ENCODE assay signal across 15 mouse cellular contexts in the genomic region with DNA sequence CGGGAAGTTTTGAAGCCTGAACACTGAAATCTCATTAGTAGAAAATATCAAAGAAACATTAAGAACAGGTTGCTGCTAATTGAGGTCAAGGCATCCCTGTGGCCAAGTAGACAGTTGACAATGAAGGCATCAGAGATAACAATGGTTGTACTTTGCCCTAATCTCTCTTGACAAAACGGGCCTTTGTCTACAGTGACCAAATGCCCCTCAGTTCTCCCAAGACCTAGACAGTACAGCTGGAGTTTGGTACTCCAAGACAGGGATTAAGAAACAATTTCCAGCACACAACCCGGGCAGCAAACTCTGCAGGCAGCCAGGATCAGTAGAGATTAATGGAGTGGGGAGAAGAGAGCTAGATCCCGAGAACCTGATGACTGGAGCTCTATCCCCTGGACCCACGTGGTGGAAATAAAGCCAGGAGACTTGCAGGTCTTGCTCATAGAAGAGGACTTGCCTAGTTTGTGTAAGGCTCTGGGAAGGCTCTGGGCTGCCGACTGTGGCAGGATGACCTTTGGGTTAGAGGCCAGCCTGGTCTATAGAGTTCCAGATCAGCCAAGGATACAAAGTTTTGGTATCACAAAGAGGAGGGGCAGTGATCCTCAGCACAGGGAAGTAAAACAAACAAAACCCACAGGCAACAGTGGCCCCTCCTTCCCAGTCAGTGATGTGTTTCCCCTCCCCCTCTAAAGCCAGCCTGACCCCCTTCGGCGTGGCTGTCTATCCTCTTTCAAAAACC. TPM values are rescaled to one million over a fixed set of nuclear protein-coding genes. Genes with fewer than 3 reads are reported as not detected.
DNase-seq lines count a peak whose midpoint lies in the region; ATAC-seq and TF ChIP-seq lines count a peak whose summit lies in the region.
"Had no signal": no experiment of that assay in that cellular context is flagged by ENCODE, and none has a peak within 500 bp of the region (broad histone marks: within the 10 kb centered on the region; RNA-seq: fewer than 3 reads in every experiment).

No protein-coding gene starts in this region.

- H3K9me3 ChIP-seq in hindbrain, embryonic 13.5 days = no peaks in the 10 kb centered on the region
- H3K9me3 ChIP-seq in hindbrain, embryonic 12.5 days (replicated peaks) = no peaks in the 10 kb centered on the region; the same call in 1 of the 2 replicates
- H3K9me3 ChIP-seq in neural tube, embryonic 14.5 days (ENCODE audit: control insufficient read depth, low read length) = no peaks in the 10 kb centered on the region
- H3K9me3 ChIP-seq: neural tube, embryonic 12.5 days had no signal

- peak overlapping the region; percentile 58; the same call in 1 of the 2 replicates for H3K27ac ChIP-seq in hindbrain, embryonic 13.5 days
- no peak overlapping the region for H3K27ac ChIP-seq in hindbrain, embryonic 12.5 days
- peak overlapping the region; percentile 10; the same call in 1 of the 2 replicates for H3K27ac ChIP-seq in neural tube, embryonic 14.5 days (ENCODE audit: low read depth, low read length)
- H3K27ac ChIP-seq in layer of hippocampus, adult 2 months = no peak overlapping the region; the same call in 1 of the 2 replicates
- H3K27ac ChIP-seq: macrophage; neural tube, embryonic 12.5 days had no signal

- no peak overlapping the region for H3K4me2 ChIP-seq in hindbrain, embryonic 13.5 days
- H3K4me2 ChIP-seq in hindbrain, embryonic 12.5 days (replicated peaks) = no peak overlapping the region
- no peak overlapping the region for H3K4me2 ChIP-seq in neural tube, embryonic 14.5 days (ENCODE audit: low read depth, low read length)
- H3K4me2 ChIP-seq: neural tube, embryonic 12.5 days had no signal

- peak; percentile 47 for DNase-seq in embryo, embryonic 10.5 days (ENCODE audit: low spot score)
- peak; percentile 16 for DNase-seq in kidney, postnatal 14 days
- no peak for DNase-seq in cerebellum, postnatal 36 days
- no peak for DNase-seq in lung, adult 18-20 months
- DNase-seq in layer of hippocampus, adult 2 months (ENCODE audit: low spot score in 2 of 2) = no peak
- DNase-seq: adrenal gland, adult 2 months; cerebellum, adult 11-12 months; layer of hippocampus, postnatal 36 days; thymus, postnatal 25 days had no signal

- H3K36me3 ChIP-seq in hindbrain, embryonic 13.5 days = no peaks in the 10 kb centered on the region
- no peaks in the 10 kb centered on the region for H3K36me3 ChIP-seq in hindbrain, embryonic 12.5 days
- H3K36me3 ChIP-seq in neural tube, embryonic 14.5 days (ENCODE audit: control insufficient read depth, insufficient read depth, low read length) = no peaks in the 10 kb centered on the region
- H3K36me3 ChIP-seq: neural tube, embryonic 12.5 days had no signal

- H3K9ac ChIP-seq in hindbrain, embryonic 13.5 days = no peak overlapping the region
- no peak overlapping the region for H3K9ac ChIP-seq in hindbrain, embryonic 12.5 days
- H3K9ac ChIP-seq in neural tube, embryonic 14.5 days (replicated peaks; ENCODE audit: low read depth, low read length) = no peak overlapping the region
- H3K9ac ChIP-seq: neural tube, embryonic 12.5 days had no signal

- H3K27me3 ChIP-seq in hindbrain, embryonic 13.5 days = no peaks in the 10 kb centered on the region
- no peaks in the 10 kb centered on the region for H3K27me3 ChIP-seq in hindbrain, embryonic 12.5 days
- H3K27me3 ChIP-seq in neural tube, embryonic 14.5 days (ENCODE audit: control insufficient read depth, insufficient read depth, low read length) = no peaks in the 10 kb centered on the region
- H3K27me3 ChIP-seq: CH12.LX; neural tube, embryonic 12.5 days had no signal

- no peak for TF ChIP-seq CTCF in layer of hippocampus, adult 2 months (conservative IDR thresholded peaks at IDR 0.05)

- H3K4me3 ChIP-seq in hindbrain, embryonic 13.5 days = no peak overlapping the region
- no peak overlapping the region for H3K4me3 ChIP-seq in hindbrain, embryonic 12.5 days
- H3K4me3 ChIP-seq in neural tube, embryonic 14.5 days (ENCODE audit: low read depth, low read length) = no peak overlapping the region
- no peak overlapping the region for H3K4me3 ChIP-seq in layer of hippocampus, adult 2 months
- H3K4me3 ChIP-seq: neural tube, embryonic 12.5 days had no signal

- WGBS in hindbrain, embryonic 13.5 days = 21% methylated on average over 8 of the region's 8 CpGs
- WGBS in hindbrain, embryonic 12.5 days = 20% methylated on average over 8 of the region's 8 CpGs
- WGBS in neural tube, embryonic 14.5 days = 20% methylated on average over 8 of the region's 8 CpGs

- H3K4me1 ChIP-seq in hindbrain, embryonic 13.5 days (replicated peaks) = peaks cover 32% of the 10 kb centered on the region
- H3K4me1 ChIP-seq in hindbrain, embryonic 12.5 days = peaks cover 26% of the 10 kb centered on the region
- peaks cover 8% of the 10 kb centered on the region for H3K4me1 ChIP-seq in neural tube, embryonic 14.5 days (ENCODE audit: control insufficient read depth, insufficient read depth, low read length)

- ATAC-seq in hindbrain, embryonic 13.5 days (ENCODE audit: low FRiP score) = no peak
- no peak for ATAC-seq in hindbrain, embryonic 12.5 days (ENCODE audit: low FRiP score)
- ATAC-seq in neural tube, embryonic 14.5 days (ENCODE audit: low read depth) = no peak

RNA-seq across cellular contexts. Expression of gene Zfp609, which starts 51.1 kb away (rescaled TPM):
- polyA plus RNA-seq in hindbrain, embryonic 13.5 days (2015; fragmentation: Nextera tagmentation; extraction: Ambion mirVana) = 9.3 and 9.7 TPM in 2 replicates
- 11.3 and 14.0 TPM in 2 replicates for polyA plus RNA-seq in hindbrain, embryonic 12.5 days (2016; fragmentation: Nextera tagmentation; extraction: Ambion mirVana)
- 8.9 and 10.1 TPM in 2 replicates for polyA plus RNA-seq in neural tube, embryonic 14.5 days (2014; fragmentation: Nextera tagmentation; extraction: Ambion mirVana)
- 10 to 100 TPM; 54.2 to 62.2 TPM for total RNA-seq in layer of hippocampus, adult 2 months (2021)

Comparison
In these comparisons a context has a peak if more than half of its experiments do, and no peak if none do; other contexts are left out.
1. H3K27ac ChIP-seq: peak in hindbrain, embryonic 13.5 days (single experiment) and neural tube, embryonic 14.5 days (single experiment); none in hindbrain, embryonic 12.5 days (single experiment) and layer of hippocampus, adult 2 months (single experiment).
2. DNase-seq: peak in embryo, embryonic 10.5 days (single experiment) and kidney, postnatal 14 days (single experiment); none in cerebellum, postnatal 36 days (0 of 2), lung, adult 18-20 months (0 of 2) and layer of hippocampus, adult 2 months (0 of 2).